Mouse (Mus musculus): ENCODE measurements around the gene Mgea5.
A peak's percentile ranks its signal among the peaks of the same experiment; 100 is the strongest.

- TF ChIP-seq E2F4 (IDR thresholded peaks at IDR 0.05; ENCODE audit: insufficient replicate concordance, low read depth, low read length): no peak
- TF ChIP-seq BHLHE40 (IDR thresholded peaks at IDR 0.05; ENCODE audit: low read depth, low read length): peak; percentile 46
- TF ChIP-seq CTCF (conservative IDR thresholded peaks at IDR 0.05 in 1 of 2, IDR thresholded peaks at IDR 0.05 in 1 of 2; ENCODE audit: low read depth in 2 of 2, low read length in 2 of 2): no peak
- TF ChIP-seq TBP (conservative IDR thresholded peaks at IDR 0.05; ENCODE audit: low read depth, low read length): no peak
- TF ChIP-seq POLR2A (IDR thresholded peaks at IDR 0.05; ENCODE audit: low read depth, low read length): no peak
- no peak for TF ChIP-seq MAX (IDR thresholded peaks at IDR 0.05; ENCODE audit: low read length)
- no peak for TF ChIP-seq NRF1 (IDR thresholded peaks at IDR 0.05; ENCODE audit: low read depth, low read length)
- TF ChIP-seq KAT2A (IDR thresholded peaks at IDR 0.05; ENCODE audit: insufficient replicate concordance, low read length): no peak
- no peak for TF ChIP-seq EP300 (IDR thresholded peaks at IDR 0.05; ENCODE audit: low read length)
- no peak for TF ChIP-seq ELF1 (IDR thresholded peaks at IDR 0.05; ENCODE audit: low read depth, low read length)
Observed at GRCm38 (mm10) chr19:45727231-45727630, 56.4 kb downstream of the Mgea5 start.

Measured in CH12.LX (cell line).